Mouse (Mus musculus) left cerebral cortex, postnatal 25 days (tissue): ENCODE data around the gene Ssbp3. TPM values are rescaled to one million over a fixed set of nuclear protein-coding genes. Genes with fewer than 3 reads are reported as not detected.
A peak's percentile ranks its signal among the peaks of the same experiment; 100 is the strongest.

ENCODE experiments used
- DNase-seq, 2 experiments: peaks; one replicate each; pipeline ENCODE4 v3.0.0; 2022; ENCODE audit warnings: low spot score in 2 of 2, mixed read lengths in 1 of 2
- intact Hi-C: fragments of 180-260 bp; cut with DNase I; formaldehyde crosslinking; loops from one replicate; pipeline ENCODE4 v1.15.1; 2025
- total RNA-seq, 2 experiments: library from RNA; stranded (reverse); gene quantifications; 2 replicates each; pipeline ENCODE4 v1.2.3; 2021

The Ssbp3 gene
- total RNA-seq, 2 experiments from 2014 or later: 138 to 157 TPM

DNA sequence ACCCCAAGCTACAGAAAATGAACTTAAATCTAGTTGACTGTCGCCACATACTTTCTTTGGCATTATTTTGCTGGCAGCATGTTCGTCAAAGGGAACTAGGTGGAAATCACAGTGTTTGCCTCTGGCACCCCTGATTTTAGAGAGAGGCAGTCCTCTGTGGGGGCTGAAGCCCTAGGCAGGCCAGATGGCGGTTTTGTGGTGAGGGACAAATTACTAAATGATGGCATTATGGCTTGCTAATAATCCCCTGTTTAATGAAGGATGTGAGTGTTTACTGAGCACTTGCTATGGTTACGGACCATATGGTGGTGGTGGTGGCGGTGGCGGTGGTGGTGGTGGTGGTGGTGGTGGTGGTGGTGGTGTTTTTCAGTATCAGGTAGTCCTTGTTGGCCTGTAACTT lies 16.5 kb downstream of the Ssbp3 start:
- intact Hi-C loops: no loop called here
- DNase-seq: no peak

DNA sequence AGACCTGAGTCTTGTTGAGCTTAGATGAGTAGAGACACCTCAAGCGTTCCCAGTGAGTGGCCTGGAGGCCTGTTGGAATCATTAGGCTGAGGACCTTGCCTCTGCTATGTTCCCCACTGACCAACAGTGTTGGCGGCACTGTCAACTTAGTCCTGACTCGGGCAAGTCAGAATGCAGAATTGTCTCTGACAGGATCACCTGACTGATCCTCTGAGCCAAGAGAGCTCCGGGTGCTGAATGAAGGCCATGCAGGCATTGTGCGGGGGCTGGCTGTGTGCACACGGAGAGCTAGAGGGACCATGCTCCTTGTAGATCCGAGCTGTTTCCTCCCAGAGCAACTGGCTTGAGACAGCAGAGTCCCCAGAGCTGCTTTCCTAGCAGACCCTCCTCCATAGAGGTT lies 18.5 kb downstream of the Ssbp3 start:
- DNase-seq: no peak
- intact Hi-C loops: no loop called here

DNA sequence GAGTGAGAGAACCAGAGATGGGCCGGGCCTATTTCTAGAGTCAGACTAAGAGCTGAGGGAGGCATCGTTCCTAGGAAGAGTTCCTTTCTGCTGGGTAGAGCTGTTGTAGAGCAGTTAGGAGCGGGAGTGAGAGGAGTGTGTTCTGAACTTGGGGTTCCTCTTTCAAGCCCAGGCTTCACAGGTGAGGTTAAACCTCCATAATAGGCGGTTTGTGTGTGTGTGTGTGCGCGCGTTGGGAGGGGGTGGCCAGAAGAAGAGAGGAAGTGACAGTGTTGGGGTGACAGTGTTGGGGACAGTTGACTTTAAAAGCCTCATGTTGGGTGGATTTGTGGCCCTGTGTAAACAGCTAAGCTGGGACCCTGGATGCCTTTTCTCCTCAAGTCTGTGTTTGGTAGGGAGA lies 22.1 kb downstream of the Ssbp3 start:
- no peak for DNase-seq
- intact Hi-C loops: no loop called here

DNA sequence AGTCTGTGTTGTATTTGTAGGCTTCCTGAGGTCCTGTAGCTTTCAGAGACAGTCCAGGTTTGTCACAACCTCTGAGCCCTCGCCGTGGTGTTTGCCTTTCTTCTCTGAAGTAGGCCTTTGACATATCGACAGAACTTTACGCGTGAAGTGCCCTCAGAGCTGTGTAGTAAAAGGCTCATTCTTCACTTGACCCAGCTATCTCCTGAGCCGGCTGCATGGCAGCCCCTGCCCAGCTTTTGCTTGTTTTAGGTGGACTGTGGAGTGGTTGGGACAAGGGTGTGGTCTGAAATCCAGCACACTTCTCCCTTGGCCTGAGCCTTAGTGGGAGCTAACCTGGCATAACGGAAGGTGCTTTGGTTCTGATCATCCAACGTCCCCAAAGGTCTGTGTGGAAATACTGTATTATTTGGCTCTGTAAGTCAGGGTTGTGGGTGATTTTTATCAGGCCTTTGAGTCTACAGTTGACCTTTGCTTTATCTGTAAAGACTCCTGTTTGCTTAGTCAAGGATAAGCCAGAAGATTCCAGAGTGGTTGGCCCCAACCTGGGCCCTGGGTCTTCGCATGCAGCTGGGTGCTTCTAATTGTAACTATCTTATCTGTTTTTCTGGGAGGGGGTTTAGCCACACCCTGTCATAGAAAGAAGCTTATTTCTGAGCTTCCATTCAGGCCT lies 23.4 kb downstream of the Ssbp3 start:
- DNase-seq: no peak
- intact Hi-C loops: no loop called here

DNA sequence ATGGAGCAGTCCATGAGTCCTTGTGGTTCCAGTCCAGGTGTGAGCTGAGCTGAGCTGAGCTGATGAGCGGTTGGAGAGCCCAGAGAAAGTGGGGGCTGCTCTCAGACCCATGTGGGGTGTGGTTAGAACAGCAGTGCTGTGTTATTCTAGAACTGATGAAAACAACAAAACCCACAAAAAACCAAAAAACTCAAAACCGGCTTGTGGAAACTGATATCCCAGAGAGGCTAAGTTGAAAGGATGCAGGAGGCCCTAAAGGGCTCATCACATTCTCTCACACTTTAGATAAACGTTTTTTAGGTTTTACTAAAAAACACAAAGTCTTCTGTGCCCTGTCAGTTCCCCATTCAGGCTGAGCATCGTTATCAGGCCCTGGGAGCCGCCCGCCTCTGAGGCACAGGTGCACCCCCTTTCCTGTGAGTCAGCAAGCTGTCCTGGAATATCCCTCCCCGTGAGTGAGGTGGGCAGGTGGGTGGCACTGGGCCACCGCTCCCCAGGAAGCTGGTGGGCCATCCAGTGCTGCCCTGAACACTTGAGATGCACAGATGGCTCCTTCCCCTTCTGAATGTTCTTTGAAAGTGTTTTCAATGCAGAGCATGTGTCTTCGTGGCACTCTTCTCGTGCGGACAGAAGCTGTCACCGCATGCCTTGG lies 24.6 kb downstream of the Ssbp3 start:
- DNase-seq: peak in 1 of 2 experiments; percentile 76
- intact Hi-C loops: no loop called here

DNA sequence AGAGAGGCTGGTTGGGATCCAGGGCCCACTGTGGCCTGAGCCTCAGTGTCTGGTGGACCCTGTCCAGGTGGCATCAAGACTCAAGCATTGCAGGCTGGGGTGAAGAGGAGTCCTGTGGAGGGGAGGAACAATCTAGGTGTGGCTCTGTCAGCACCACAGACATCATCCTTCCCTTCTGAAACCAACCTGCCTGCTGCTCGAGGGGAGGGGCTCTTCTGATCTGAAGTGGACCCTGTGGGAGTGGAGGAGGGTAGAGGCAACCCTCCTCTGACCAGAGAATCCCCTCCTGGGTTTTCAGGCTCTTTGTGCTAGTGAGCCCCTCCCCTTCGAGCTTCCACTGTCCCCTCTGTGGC lies 25.1 kb downstream of the Ssbp3 start:
- intact Hi-C loops: no loop called here

DNA sequence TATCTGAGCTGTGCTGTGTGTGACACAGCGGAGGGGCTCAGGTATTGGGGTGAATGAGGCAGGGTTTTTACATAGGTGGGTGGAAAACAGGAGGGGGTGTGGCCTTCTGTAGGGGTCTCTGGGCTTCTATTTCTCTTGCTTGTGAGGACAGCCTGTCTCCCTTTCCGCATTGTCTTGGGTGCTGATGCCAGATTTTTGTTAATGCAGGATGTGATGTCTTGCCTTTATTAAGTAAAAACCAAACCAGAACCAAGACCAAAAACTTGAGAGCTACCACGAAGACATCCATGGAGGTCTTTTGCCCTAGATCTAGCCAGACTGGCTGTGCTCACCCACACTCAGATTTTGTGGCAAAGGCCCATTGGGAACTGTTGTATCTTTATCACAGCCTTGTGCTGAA lies 25.5 kb downstream of the Ssbp3 start:
- intact Hi-C loops: no loop called here
- DNase-seq: no peak

More for the DNA sequence above, 25.1 kb downstream of the Ssbp3 start:
- DNase-seq: no peak

DNA sequence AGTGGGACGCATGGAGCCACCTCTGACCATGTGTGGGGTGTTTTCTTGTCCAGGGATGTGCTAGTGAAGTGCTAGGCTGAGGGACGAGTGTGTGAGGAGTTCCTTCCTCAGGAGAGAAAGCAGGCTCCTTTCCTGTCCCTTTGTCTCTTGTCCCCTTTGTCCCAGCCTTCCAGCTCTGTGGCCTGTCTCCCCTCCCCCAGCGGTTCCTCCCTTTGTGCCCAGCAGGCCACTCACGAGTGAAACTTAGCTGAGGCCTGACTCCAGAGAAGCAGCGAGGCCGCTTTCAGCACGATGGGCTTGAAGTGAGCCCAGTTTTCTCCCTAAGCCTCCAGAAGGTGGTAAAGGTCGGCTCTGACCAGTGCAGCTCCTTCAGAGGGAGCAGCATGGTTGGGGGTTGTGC lies 26.2 kb downstream of the Ssbp3 start:
- no peak for DNase-seq
- intact Hi-C loops: no loop called here

DNA sequence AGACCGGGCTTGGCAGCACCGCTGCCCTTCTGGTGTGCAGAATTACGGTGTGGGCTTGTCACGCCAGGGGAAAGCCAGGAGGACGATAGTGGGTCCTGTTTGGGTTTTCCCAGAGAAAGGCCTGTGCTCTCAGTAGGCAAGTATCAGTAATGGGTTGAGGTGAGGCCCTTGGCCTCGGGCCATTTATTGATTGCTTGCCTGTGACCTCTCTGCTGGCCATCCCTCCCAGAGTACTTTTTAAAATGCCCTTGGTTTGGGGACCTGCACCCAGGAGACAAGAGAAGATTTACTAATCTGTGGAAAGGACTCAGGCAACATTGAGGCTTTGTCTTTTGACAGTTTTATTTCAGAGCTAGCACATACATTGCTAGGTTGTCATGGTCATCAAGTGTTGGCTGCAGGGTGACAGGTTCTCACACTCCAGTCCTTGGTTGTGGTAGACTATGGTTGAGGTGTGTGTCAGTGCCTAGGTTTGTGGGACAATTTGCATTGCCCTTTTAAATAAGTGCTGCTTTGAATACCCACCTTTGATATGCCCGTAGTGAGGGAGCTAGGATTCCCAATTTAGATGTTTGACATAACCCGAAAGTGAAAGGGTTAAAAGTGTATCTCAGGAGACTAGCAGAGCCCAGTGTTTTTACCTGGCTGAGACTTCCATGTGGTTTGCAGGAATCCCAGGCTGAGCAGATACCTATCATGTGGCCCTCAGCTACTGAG lies 28.2 kb downstream of the Ssbp3 start:
- no peak for DNase-seq
- intact Hi-C loops: no loop called here

DNA sequence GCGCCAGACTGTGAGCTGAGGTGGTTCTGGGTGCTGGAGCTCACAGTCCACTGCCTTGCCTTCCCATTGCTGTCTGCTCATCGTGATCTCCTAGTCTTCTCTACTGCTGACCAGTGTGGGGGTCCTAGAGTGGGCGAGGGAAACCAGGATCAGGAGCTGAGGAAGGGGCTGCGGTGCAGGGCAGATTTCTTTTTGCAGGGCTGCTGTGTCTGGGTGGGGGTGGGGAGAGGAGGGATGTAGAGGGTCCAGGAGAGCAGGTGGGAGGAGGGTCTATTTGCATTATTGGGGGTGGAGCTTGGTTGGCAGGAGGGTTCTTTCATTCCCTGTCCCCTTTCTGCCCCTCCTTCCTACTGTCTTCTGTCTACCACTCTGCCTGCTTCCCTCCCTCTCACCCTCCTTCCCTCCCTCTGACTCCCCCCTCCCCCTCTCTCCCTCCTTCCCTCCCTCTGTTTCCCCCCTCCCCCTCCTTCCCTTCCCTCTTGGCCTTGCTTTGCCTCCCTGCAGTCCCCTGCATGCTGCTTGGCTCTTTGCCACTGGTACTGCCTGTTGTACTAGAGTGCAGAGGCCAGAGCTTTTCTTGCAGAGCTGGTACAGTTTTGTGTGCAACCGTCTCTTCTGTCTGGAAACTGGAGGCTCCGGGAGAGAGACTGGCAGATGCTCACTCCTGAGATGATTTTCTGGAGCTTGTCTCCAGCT lies 28.9 kb downstream of the Ssbp3 start:
- peak; percentile 26 to 37 for DNase-seq
- intact Hi-C loops: no loop called here

DNA sequence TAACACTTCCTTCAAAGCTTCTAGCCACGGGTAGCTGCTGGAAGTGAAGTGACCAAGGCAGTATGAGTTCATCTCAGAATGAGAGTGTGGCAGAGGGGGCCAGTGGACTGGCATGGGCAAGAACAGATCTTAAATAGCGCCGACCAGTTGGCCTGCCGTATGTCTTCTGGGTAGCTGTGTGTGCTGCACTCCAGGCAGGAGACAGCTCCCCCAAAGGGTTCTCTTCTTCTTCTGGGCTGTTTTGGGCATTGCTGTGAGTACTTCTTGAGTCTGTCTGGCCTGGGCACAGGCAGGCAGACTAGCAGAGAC lies 29.4 kb downstream of the Ssbp3 start:
- peak in 1 of 2 experiments; percentile 25 for DNase-seq
- intact Hi-C loops: no loop called here

DNA sequence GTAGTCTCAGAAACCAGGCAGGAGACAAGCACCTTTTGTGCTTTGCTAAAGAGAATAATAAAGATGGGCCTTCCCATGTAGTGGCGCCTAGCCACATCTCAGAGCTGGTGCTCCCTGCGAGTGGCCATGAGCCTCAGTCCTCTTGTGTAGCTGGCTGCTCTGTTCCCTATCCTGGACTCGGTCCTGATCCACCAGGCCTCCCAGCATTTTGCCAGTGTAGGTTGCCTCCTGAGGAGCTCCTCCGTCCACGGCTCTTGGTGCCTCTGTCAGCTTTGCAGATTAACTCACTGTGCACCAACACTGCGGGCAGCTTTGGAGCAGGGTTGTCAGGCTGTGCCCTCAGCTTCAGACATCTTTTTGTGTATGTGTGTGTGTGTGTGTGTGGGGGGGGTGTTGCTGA lies 30.4 kb downstream of the Ssbp3 start:
- intact Hi-C loops: no loop called here

DNA sequence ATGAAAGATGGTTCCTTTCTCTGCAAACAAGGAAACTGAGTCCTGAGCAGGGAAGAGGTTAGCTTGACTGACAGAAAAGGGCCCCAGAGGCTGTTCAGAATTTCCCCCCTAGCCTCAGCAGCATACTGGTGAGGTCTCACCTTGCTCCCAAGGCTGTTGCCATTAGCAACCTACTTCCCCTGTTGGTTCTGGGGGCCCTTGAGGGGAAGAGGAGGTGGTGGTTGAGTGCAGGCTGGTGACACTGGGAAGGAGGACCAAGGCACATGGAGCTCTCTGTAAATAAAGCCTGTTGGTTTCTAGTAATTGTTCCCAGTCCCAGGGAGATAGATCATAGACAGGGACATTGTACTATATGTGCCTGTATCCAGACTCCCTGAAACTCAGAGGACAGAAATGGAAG lies 31.0 kb downstream of the Ssbp3 start:
- DNase-seq: no peak
- intact Hi-C loops: no loop called here

More for the DNA sequence above, 30.4 kb downstream of the Ssbp3 start:
- no peak for DNase-seq

DNA sequence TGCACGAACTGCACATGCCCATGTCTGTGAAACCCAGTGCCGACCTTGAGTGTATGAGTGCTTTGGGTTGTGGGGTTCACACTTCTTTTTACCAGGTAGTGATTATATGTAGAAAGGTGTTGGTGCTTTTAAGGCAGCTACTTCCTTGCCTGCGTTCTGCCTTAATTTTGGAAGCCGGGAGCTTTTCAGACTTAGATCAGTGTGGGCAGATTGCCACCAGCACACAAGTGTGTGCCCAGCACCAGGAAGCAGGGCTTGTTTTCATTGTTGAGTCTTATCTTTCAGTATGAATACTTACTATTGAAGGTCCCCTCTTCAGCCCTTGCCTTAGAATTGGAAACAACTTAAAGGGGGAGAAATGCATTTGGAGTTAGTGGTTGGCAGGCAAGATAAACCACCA lies 32.0 kb downstream of the Ssbp3 start:
- no peak for DNase-seq
- intact Hi-C loops: no loop called here

DNA sequence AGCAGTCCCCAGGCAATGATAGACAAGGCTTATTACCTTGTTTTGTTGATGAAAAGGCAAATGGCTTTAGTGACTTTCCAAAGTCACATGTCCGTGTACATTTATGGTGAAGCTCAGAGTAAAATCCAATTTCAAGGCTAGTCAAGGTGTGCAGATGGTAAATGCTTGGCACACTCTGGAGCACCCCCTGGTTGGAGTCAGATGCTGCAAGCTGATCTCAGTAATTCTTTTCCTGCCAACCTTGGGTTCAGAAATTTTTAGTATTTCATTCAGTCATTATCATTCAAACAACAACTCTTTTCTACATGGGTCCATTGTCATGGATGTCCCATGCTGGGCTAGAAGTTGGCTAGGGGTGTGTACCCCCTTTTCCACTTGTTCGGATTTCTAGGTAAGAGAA lies 33.1 kb downstream of the Ssbp3 start:
- intact Hi-C loops: no loop called here
- DNase-seq: no peak

DNA sequence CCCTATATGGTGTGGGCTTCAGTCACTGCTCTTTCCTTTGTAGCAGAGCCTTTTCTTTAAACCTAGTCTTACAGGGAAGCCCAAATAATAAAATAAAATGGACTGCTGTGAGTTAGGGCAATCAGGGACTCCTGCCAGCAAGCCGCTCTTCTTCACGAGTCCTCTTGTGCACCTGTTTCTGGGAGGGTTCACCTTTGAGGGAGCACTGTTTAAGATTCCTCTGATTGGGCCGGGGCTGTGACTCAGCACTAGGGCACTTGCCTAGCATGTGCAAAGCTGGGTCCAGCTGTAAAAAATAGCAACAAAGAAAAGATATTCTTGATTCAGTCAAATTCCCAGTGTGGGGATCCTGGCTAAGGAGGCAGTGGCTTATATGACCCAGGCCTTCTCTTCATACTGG lies 34.4 kb downstream of the Ssbp3 start:
- DNase-seq: no peak
- intact Hi-C loops: no loop called here

DNA sequence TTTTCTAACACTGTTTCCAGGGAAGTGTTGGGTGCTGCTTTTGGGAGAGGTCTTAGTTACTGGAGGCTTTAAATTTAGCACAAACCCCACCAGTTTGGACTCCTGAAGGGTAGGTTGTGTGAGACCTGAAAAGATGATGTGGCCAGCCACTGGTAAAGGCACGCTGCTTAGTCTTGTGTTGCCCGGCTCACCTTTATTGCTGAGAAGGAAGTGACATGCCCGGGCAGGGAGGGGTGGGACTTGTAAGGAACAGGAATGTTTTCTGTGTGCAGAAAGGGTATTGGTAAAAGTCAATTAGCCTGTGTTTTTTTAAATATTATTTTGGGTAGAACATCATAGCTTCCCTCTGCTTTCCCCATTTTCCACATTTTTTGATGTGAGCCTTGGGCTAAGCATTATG lies 37.2 kb downstream of the Ssbp3 start:
- intact Hi-C loops: no loop called here
- DNase-seq: no peak

DNA sequence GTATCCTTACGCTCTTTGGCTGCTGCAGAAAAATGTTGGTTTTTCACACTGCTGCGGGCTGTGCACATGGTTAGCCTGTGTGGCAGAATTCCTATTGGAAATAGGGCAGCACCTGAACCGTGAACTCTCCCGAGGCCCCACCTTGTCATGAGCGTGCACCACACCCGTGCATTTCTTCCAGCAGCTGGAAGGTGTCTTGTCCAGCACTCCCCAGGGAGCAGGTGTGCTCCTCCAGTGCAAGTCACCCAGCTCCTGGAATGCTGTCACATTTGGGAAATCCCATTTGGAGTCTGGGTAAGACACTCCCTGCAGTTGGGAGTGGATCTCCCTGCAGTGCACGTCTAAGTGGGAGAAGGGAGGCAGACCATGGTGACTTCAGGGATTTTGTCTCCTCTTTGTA lies 38.0 kb downstream of the Ssbp3 start:
- intact Hi-C loops: no loop called here
- no peak for DNase-seq

DNA sequence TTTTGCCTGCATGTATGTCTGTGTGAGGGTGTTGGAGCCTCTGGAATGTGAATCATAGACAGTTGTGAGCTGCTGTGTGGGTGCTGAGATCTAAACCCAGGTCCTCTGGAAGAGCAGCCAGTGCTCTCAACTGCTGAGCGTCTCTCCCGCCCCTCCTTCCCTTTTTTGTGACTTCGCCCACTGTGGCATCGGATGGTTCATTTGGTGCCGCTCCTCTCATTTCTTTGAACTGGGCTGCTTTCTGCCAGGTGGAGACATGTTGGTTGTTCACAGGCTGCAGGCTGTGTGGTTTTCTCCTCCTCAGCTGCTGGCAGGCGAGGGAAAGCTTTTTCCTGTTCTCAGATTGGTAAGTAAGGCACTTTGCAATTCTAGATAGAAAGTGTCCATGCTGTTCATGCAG lies 38.7 kb downstream of the Ssbp3 start:
- intact Hi-C loops: no loop called here

DNA sequence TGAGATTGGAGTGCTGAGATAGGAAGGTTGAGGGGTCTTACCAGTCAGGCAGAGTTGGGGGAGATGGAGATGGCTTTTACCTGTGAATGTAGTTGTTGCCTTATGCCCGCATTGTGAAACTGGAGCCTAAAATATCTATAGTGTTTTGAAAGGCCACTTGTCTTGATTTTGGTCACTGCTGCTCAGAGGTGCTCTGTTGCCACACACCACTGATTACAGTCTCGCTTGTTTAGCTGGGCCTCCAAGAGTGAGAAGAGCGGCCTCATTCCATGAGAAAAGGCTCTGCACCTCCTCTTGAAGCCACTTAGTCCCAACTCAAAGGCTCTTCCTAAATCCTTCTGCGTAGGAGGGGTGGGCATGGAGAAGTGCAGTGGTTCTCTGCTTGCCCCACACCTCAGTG lies 40.3 kb downstream of the Ssbp3 start:
- intact Hi-C loops: no loop called here
- no peak for DNase-seq

More for the DNA sequence above, 38.7 kb downstream of the Ssbp3 start:
- peak in 1 of 2 experiments; percentile 65 for DNase-seq

DNA sequence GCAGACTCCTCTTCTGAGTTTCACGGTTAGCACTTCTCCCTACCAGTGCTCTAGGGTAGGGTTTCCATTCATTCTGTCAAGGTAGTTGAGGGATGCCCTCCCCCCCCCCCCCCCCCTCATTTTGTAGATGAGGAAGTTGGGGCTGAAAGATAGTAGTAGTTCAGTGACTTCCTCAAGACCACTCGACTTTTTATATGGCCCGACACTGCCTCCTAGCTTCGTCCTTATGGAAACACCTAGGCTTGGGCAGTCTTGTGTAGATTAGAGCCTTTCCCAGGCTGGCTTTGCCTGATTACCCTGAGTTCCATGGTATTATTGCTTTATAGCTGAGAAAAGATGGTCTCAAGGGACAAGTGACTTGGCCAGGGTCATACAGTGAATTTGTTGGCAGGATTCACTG lies 41.0 kb downstream of the Ssbp3 start:
- intact Hi-C loops: no loop called here
- no peak for DNase-seq
